Mouse (Mus musculus): ENCODE results near the gene Plekha4. TPM values are rescaled to one million over a fixed set of nuclear protein-coding genes. Genes with fewer than 3 reads are reported as not detected.

The Plekha4 gene
- polyA plus RNA-seq, 1 experiment: 12.9 TPM

GRCm38 (mm10) chr7:45593118-45593815, 67.1 kb downstream of the Plekha4 start:
- no peak overlapping the region for H3K27ac ChIP-seq (ENCODE audit: control insufficient read depth, insufficient read depth, low read depth, low read length)
- H3K27me3 ChIP-seq (ENCODE audit: control insufficient read depth, insufficient read depth, low read length): no peaks in the 10 kb centered on the region
- no peaks in the 10 kb centered on the region for H3K36me3 ChIP-seq (ENCODE audit: control insufficient read depth, insufficient read depth, low read length)
- TF ChIP-seq POLR2A (IDR thresholded peaks at IDR 0.05; ENCODE audit: control insufficient read depth, low read depth, low read length) (no peak), CTCF (IDR thresholded peaks at IDR 0.05; ENCODE audit: control insufficient read depth, insufficient read depth, insufficient replicate concordance, low read depth, low read length) (peak; percentile 89)
- H3K4me1 ChIP-seq (ENCODE audit: control insufficient read depth, insufficient read depth, low read length): peaks cover 9% of the 10 kb centered on the region
- no peak overlapping the region for H3K4me3 ChIP-seq (ENCODE audit: control insufficient read depth, low read depth, low read length)

DNA sequence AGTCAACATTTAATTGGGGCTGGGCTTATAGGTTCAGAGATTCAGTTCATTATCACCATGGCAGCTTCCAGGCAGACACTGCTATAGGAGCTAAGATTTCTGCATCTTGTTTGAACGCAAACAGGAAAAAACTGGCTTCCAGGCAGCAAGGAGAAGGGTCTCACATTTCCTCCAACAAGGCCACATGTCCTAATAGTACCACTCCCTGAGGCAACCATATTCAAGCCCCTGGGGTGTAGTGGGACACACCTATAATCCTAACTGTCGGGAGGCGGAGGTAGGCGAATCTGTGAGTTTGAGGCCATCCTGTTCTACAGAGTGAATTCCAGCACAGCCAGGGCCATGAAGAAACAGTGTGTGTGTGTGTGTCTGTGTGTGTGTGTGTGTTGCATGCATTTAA, 69.0 kb downstream of the Plekha4 start:
- H3K27ac ChIP-seq (ENCODE audit: control insufficient read depth, insufficient read depth, low read depth, low read length): no peak overlapping the region

DNA sequence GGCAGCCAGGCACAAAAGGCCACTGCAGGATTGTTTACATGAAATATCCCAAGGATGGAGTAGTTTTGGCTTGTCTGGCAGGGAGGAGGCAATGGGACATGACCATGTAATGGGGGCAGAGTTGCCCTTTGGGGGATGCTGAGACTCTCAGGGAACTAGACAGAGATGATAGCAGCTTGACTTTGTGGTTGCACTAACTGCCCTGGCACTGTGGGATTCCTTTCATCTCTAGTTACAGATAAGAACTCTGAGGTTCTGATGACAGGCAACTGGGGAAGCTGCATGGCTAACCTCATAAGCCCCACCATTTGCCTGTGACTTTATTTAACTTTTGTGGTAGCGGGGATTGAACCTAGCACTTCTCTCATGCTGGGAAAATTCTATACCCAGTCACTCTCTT, 70.0 kb downstream of the Plekha4 start:
- Histone ChIP-seq H3K27me3 (ENCODE audit: control insufficient read depth, insufficient read depth, low read length) (no peaks in the 10 kb centered on the region), H3K4me3 (ENCODE audit: control insufficient read depth, low read depth, low read length) (no peak overlapping the region), H3K27ac (ENCODE audit: control insufficient read depth, insufficient read depth, low read depth, low read length) (no peak overlapping the region), H3K4me1 (ENCODE audit: control insufficient read depth, insufficient read depth, low read length) (peaks cover 7% of the 10 kb centered on the region), H3K36me3 (ENCODE audit: control insufficient read depth, insufficient read depth, low read length) (no peaks in the 10 kb centered on the region)
- TF ChIP-seq CTCF (IDR thresholded peaks at IDR 0.05; ENCODE audit: control insufficient read depth, insufficient read depth, insufficient replicate concordance, low read depth, low read length) (no peak), POLR2A (IDR thresholded peaks at IDR 0.05; ENCODE audit: control insufficient read depth, low read depth, low read length) (no peak)

More for the DNA sequence above, 69.0 kb downstream of the Plekha4 start:
- Histone ChIP-seq H3K4me3 (ENCODE audit: control insufficient read depth, low read depth, low read length) (no peak overlapping the region), H3K27me3 (ENCODE audit: control insufficient read depth, insufficient read depth, low read length) (no peaks in the 10 kb centered on the region), H3K36me3 (ENCODE audit: control insufficient read depth, insufficient read depth, low read length) (no peaks in the 10 kb centered on the region), H3K4me1 (ENCODE audit: control insufficient read depth, insufficient read depth, low read length) (peaks cover 7% of the 10 kb centered on the region)
- TF ChIP-seq CTCF (IDR thresholded peaks at IDR 0.05; ENCODE audit: control insufficient read depth, insufficient read depth, insufficient replicate concordance, low read depth, low read length): no peak

DNA sequence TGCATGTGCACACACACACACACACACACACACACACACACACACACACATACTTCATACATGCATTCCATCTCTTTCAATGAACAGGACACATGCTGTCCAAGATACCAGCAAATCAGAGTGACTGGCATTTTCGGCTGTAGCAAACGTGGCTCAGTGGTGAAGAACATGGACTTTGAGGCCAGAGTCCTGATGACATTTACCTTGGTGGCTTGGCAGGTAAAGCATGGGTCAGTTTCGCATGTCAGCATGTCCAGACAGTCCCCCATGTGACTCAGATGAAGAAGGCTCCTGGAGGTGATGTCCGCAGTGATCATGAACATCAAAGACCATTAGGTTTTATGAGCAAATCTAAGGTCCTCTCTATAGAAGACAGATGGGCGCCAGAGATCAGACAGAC, 70.9 kb downstream of the Plekha4 start:
- H3K4me3 ChIP-seq (ENCODE audit: control insufficient read depth, low read depth, low read length): no peak overlapping the region
- no peak for TF ChIP-seq CTCF (IDR thresholded peaks at IDR 0.05; ENCODE audit: control insufficient read depth, insufficient read depth, insufficient replicate concordance, low read depth, low read length)
- TF ChIP-seq POLR2A (IDR thresholded peaks at IDR 0.05; ENCODE audit: control insufficient read depth, low read depth, low read length): no peak
- H3K27ac ChIP-seq (ENCODE audit: control insufficient read depth, insufficient read depth, low read depth, low read length): no peak overlapping the region
- H3K36me3 ChIP-seq (ENCODE audit: control insufficient read depth, insufficient read depth, low read length): no peaks in the 10 kb centered on the region
- H3K27me3 ChIP-seq (ENCODE audit: control insufficient read depth, insufficient read depth, low read length): no peaks in the 10 kb centered on the region
- H3K4me1 ChIP-seq (ENCODE audit: control insufficient read depth, insufficient read depth, low read length): peaks cover 7% of the 10 kb centered on the region

DNA sequence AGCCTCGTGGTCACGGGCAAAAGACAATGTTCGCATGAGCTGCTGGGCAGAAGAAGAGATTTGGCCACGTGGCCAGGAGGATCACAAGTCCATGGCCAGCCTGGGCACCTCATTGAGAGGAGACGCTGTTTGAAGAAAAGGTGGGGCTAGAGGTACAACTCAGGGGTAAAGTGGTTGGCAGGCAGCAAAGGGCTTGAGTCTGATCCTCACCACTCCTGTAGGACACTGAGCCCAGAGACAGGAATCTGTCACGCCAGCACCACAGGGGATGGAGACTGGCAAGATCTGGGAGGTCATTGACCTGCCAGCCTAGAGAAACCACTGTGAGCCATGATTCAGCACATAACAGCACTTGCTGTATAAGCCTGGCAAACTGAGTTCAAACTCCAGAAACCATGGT, 71.4 kb downstream of the Plekha4 start:
- no peak for TF ChIP-seq CTCF (IDR thresholded peaks at IDR 0.05; ENCODE audit: control insufficient read depth, insufficient read depth, insufficient replicate concordance, low read depth, low read length)
- Histone ChIP-seq H3K27ac (ENCODE audit: control insufficient read depth, insufficient read depth, low read depth, low read length) (no peak overlapping the region), H3K4me3 (ENCODE audit: control insufficient read depth, low read depth, low read length) (no peak overlapping the region), H3K4me1 (ENCODE audit: control insufficient read depth, insufficient read depth, low read length) (peaks cover 7% of the 10 kb centered on the region), H3K36me3 (ENCODE audit: control insufficient read depth, insufficient read depth, low read length) (no peaks in the 10 kb centered on the region), H3K27me3 (ENCODE audit: control insufficient read depth, insufficient read depth, low read length) (no peaks in the 10 kb centered on the region)

- H3K27me3 ChIP-seq (ENCODE audit: control insufficient read depth, insufficient read depth, low read length): no peaks in the 10 kb centered on the region
- TF ChIP-seq CTCF (IDR thresholded peaks at IDR 0.05; ENCODE audit: control insufficient read depth, insufficient read depth, insufficient replicate concordance, low read depth, low read length) (no peak), POLR2A (IDR thresholded peaks at IDR 0.05; ENCODE audit: control insufficient read depth, low read depth, low read length) (no peak)
- peaks cover 7% of the 10 kb centered on the region for H3K4me1 ChIP-seq (ENCODE audit: control insufficient read depth, insufficient read depth, low read length)
- no peaks in the 10 kb centered on the region for H3K36me3 ChIP-seq (ENCODE audit: control insufficient read depth, insufficient read depth, low read length)
- H3K4me3 ChIP-seq (ENCODE audit: control insufficient read depth, low read depth, low read length): no peak overlapping the region
- H3K27ac ChIP-seq (ENCODE audit: control insufficient read depth, insufficient read depth, low read depth, low read length): 0 out of 2 replicates have a peak overlapping the region, but pooled peaks have one; percentile 37
Observed at GRCm38 (mm10) chr7:45598960-45599879, 73.1 kb downstream of the Plekha4 start.

Other genes with a start within 250 kb of the Plekha4 start
- 785 and 851 TPM in 2 replicates for gene Slc6a21, start 248.8 kb upstream of the Plekha4 start, polyA plus RNA-seq (2012; rRNA removed)
- gene Trpm4, start 192.6 kb upstream of the Plekha4 start, polyA plus RNA-seq (2012; rRNA removed): 52.2 and 54.8 TPM in 2 replicates
- 0.10 and 0.22 TPM in 2 replicates for gene Hrc, start 191.0 kb upstream of the Plekha4 start, polyA plus RNA-seq (2012; rRNA removed)
- gene Ppfia3, start 159.3 kb upstream of the Plekha4 start, polyA plus RNA-seq (2012; rRNA removed): 1.1 and 1.2 TPM in 2 replicates
- gene Lin7b, start 155.7 kb upstream of the Plekha4 start, polyA plus RNA-seq (2012; rRNA removed): 5.7 and 7.3 TPM in 2 replicates
- gene Snrnp70, start 130.6 kb upstream of the Plekha4 start, polyA plus RNA-seq (2012; rRNA removed): 180 and 202 TPM in 2 replicates
- gene Kcna7, start 120.7 kb upstream of the Plekha4 start, polyA plus RNA-seq (2012; rRNA removed): 0.99 and 1.1 TPM in 2 replicates
- 0.19 and 0.25 TPM in 2 replicates for gene Ntf5, start 112.6 kb upstream of the Plekha4 start, polyA plus RNA-seq (2012; rRNA removed)
- gene Lhb, start 105.5 kb upstream of the Plekha4 start, polyA plus RNA-seq (2012; rRNA removed): 32.8 and 38.1 TPM in 2 replicates
- gene Gys1, start 91.5 kb upstream of the Plekha4 start, polyA plus RNA-seq (2012; rRNA removed): 1.7 and 2.3 TPM in 2 replicates
- 173 and 197 TPM in 2 replicates for gene Ruvbl2, start 88.2 kb upstream of the Plekha4 start, polyA plus RNA-seq (2012; rRNA removed)
- gene Ftl1, start 66.4 kb upstream of the Plekha4 start, polyA plus RNA-seq (2012; rRNA removed): 152 and 188 TPM in 2 replicates
- gene Bax, start 59.4 kb upstream of the Plekha4 start, polyA plus RNA-seq (2012; rRNA removed): 24.9 and 26.3 TPM in 2 replicates
- 879 and 1,010 TPM in 2 replicates for gene Tulp2, start 44.5 kb upstream of the Plekha4 start, polyA plus RNA-seq (2012; rRNA removed)
- 0.81 TPM in 1 of 2 replicates, not detected in the other for gene Gm45808, start 39.5 kb upstream of the Plekha4 start, polyA plus RNA-seq (2012; rRNA removed)
- 3.0 and 3.4 TPM in 2 replicates for gene Dhdh, start 37.5 kb upstream of the Plekha4 start, polyA plus RNA-seq (2012; rRNA removed)
- 76.4 and 93.9 TPM in 2 replicates for gene Nucb1, start 15.9 kb upstream of the Plekha4 start, polyA plus RNA-seq (2012; rRNA removed)
- gene Ppp1r15a, start 62 bp upstream of the Plekha4 start, polyA plus RNA-seq (2012; rRNA removed): 5.9 and 8.5 TPM in 2 replicates
- gene Hsd17b14, start 28.6 kb downstream of the Plekha4 start, polyA plus RNA-seq (2012; rRNA removed): 0.37 and 0.45 TPM in 2 replicates
- gene Bcat2, start 43.8 kb downstream of the Plekha4 start, polyA plus RNA-seq (2012; rRNA removed): 39.9 and 44.3 TPM in 2 replicates
- gene Fgf21, start 89.2 kb downstream of the Plekha4 start, polyA plus RNA-seq (2012; rRNA removed): 3.6 and 3.7 TPM in 2 replicates
- 0.08 and 0.21 TPM in 2 replicates for gene Fut1, start 91.0 kb downstream of the Plekha4 start, polyA plus RNA-seq (2012; rRNA removed)
- gene Izumo1, start 95.5 kb downstream of the Plekha4 start, polyA plus RNA-seq (2012; rRNA removed): 77.5 and 95.6 TPM in 2 replicates
- gene Rasip1, start 101.2 kb downstream of the Plekha4 start, polyA plus RNA-seq (2012; rRNA removed): 5.1 and 5.4 TPM in 2 replicates
- 0.74 and 1.3 TPM in 2 replicates for gene Mamstr, start 113.6 kb downstream of the Plekha4 start, polyA plus RNA-seq (2012; rRNA removed)
- gene Fut2, start 140.1 kb downstream of the Plekha4 start, polyA plus RNA-seq (2012; rRNA removed): 0.37 and 0.42 TPM in 2 replicates
- 6.5 and 10.8 TPM in 2 replicates for gene Ntn5, start 157.7 kb downstream of the Plekha4 start, polyA plus RNA-seq (2012; rRNA removed)
- gene Sec1, start 168.1 kb downstream of the Plekha4 start, polyA plus RNA-seq (2012; rRNA removed): 61.0 and 71.6 TPM in 2 replicates
- gene Car11, start 173.5 kb downstream of the Plekha4 start, polyA plus RNA-seq (2012; rRNA removed): 2.3 and 3.3 TPM in 2 replicates
- 11.2 and 12.9 TPM in 2 replicates for gene Dbp, start 178.8 kb downstream of the Plekha4 start, polyA plus RNA-seq (2012; rRNA removed)
- 517 and 652 TPM in 2 replicates for gene Rpl18, start 189.1 kb downstream of the Plekha4 start, polyA plus RNA-seq (2012; rRNA removed)
- gene Sphk2, start 191.7 kb downstream of the Plekha4 start, polyA plus RNA-seq (2012; rRNA removed): 33.4 and 34.6 TPM in 2 replicates
- gene Fam83e, start 194.9 kb downstream of the Plekha4 start, polyA plus RNA-seq (2012; rRNA removed): 145 and 176 TPM in 2 replicates
- gene Spaca4, start 199.5 kb downstream of the Plekha4 start, polyA plus RNA-seq (2012; rRNA removed): 589 and 614 TPM in 2 replicates

Measured in testis, adult 2 months (tissue).